Mouse (Mus musculus) intestine, embryonic 14.5 days (tissue): ENCODE results near the gene Cep170. TPM values are rescaled to one million over a fixed set of nuclear protein-coding genes. Genes with fewer than 3 reads are reported as not detected.

ENCODE experiments used
- ATAC-seq: fragments of 200-750 bp; cut with Nextera tagmentation; replicated peaks from 2 replicates; pipeline ENCODE4 v1.8.0; 2017; ENCODE audit warnings: low read depth, moderate number of reproducible peaks, moderate TSS enrichment, moderate library complexity; ENCODE audit not compliant: low FRiP score, low TSS enrichment
- DNase-seq: peaks from one replicate; pipeline ENCODE4 v3.0.0-alpha.2; 2018; ENCODE audit warnings: low spot score
- H3K27ac ChIP-seq: fragments of 300-500 bp; sonication (generic); 2 replicates; pipeline ENCODE4 v1.5.1; 2014; ENCODE audit warnings: low read depth, mild to moderate bottlenecking, control low read depth
- H3K27me3 ChIP-seq: fragments of 300-500 bp; sonication (generic); replicated peaks from 2 replicates; pipeline ENCODE4 v1.6.1; 2014; ENCODE audit warnings: low read length, control low read depth; ENCODE audit not compliant: control insufficient read depth, insufficient read depth
- H3K36me3 ChIP-seq: fragments of 300-500 bp; sonication (generic); 2 replicates; pipeline ENCODE4 v1.6.1; 2014; ENCODE audit warnings: low read length, control low read depth; ENCODE audit not compliant: control insufficient read depth, insufficient read depth
- H3K4me1 ChIP-seq: fragments of 300-500 bp; sonication (generic); replicated peaks from 2 replicates; pipeline ENCODE4 v1.6.1; 2014; ENCODE audit warnings: low read length, control low read depth, mixed read lengths; ENCODE audit not compliant: control insufficient read depth, insufficient read depth
- H3K4me2 ChIP-seq: fragments of 300-500 bp; sonication (generic); 2 replicates; pipeline ENCODE4 v1.6.1; 2014; ENCODE audit warnings: low read length
- H3K4me3 ChIP-seq: fragments of 300-500 bp; sonication (generic); 2 replicates; pipeline ENCODE4 v1.5.1; 2014; ENCODE audit warnings: low read depth, low read length, control low read depth, mixed read lengths
- H3K9ac ChIP-seq: fragments of 300-500 bp; sonication (generic); 2 replicates; pipeline ENCODE4 v1.6.1; 2014; ENCODE audit warnings: mild to moderate bottlenecking, low read length
- H3K9me3 ChIP-seq: fragments of 300-500 bp; sonication (generic); 2 replicates; pipeline ENCODE4 v1.6.1; 2016; ENCODE audit warnings: low read length, control low read depth; ENCODE audit not compliant: control insufficient read depth
- WGBS: fragments of 180-500 bp; shearing (Covaris S2); extraction: QIAGEN DNeasy Blood & Tissue Kit; methylation state at CpG from one replicate; pipeline ENCODE4 v1.1.7; 2014; 5-methylcytosine and 5-hydroxymethylcytosine counted together
- microRNA counts: library from miRNA; unstranded; fragments of <30 nt; microRNA quantifications from one replicate; lab custom pipeline; 2016
- microRNA-seq: library from miRNA; unstranded; fragments of <30 nt; microRNA quantifications from one replicate; pipeline ENCODE4, GENCODE M21; 2016
- polyA plus RNA-seq: library from polyadenylated mRNA; unstranded; fragments of >200 nt; fragmentation: Nextera tagmentation; extraction: Ambion mirVana; gene quantifications from 2 replicates; pipeline ENCODE4 v1.2.1, GENCODE M21; 2014

Gene Cep170
- polyA plus RNA-seq, 1 experiment from 2014 or later: 23.5 TPM

- Histone ChIP-seq H3K9ac (no peak overlapping the region), H3K27me3 (no peaks in the 10 kb centered on the region), H3K27ac (no peak overlapping the region), H3K4me3 (no peak overlapping the region), H3K36me3 (no peaks in the 10 kb centered on the region), H3K9me3 (no peaks in the 10 kb centered on the region), H3K4me1 (no peaks in the 10 kb centered on the region), H3K4me2 (no peak overlapping the region)
- ATAC-seq (no peak), DNase-seq (no peak)
- 95% methylated on average over 1 of the region's 1 CpGs for WGBS
These were observed 113.6 kb downstream of the Cep170 start for GRCm38 (mm10) chr1:176700226-176700625.

- Histone ChIP-seq H3K36me3 (no peaks in the 10 kb centered on the region), H3K4me2 (no peak overlapping the region), H3K4me1 (no peaks in the 10 kb centered on the region), H3K9ac (no peak overlapping the region), H3K9me3 (no peaks in the 10 kb centered on the region), H3K4me3 (no peak overlapping the region), H3K27me3 (no peaks in the 10 kb centered on the region), H3K27ac (no peak overlapping the region)
- ATAC-seq: no peak
- DNase-seq: no peak
These were observed 114.1 kb downstream of the Cep170 start for GRCm38 (mm10) chr1:176699793-176700192.

GRCm38 (mm10) chr1:176698647-176699046, 115.2 kb downstream of the Cep170 start:
- 88% methylated on average over 3 of the region's 3 CpGs for WGBS
- Histone ChIP-seq H3K9ac (no peak overlapping the region), H3K36me3 (no peaks in the 10 kb centered on the region), H3K27ac (no peak overlapping the region), H3K4me2 (no peak overlapping the region), H3K4me1 (no peaks in the 10 kb centered on the region), H3K4me3 (no peak overlapping the region), H3K9me3 (no peaks in the 10 kb centered on the region), H3K27me3 (no peaks in the 10 kb centered on the region)
- DNase-seq: no peak
- no peak for ATAC-seq

GRCm38 (mm10) chr1:176697091-176697490, 116.8 kb downstream of the Cep170 start:
- DNase-seq (peak; percentile 85), ATAC-seq (no peak)
- Histone ChIP-seq H3K4me3 (no peak overlapping the region), H3K4me2 (no peak overlapping the region), H3K27me3 (no peaks in the 10 kb centered on the region), H3K4me1 (no peaks in the 10 kb centered on the region), H3K9me3 (no peaks in the 10 kb centered on the region), H3K27ac (no peak overlapping the region), H3K36me3 (no peaks in the 10 kb centered on the region), H3K9ac (no peak overlapping the region)
- 20% methylated on average over 7 of the region's 7 CpGs for WGBS

GRCm38 (mm10) chr1:176691101-176691500, 122.8 kb downstream of the Cep170 start:
- 97% methylated on average over 11 of the region's 11 CpGs for WGBS
- ATAC-seq: no peak

GRCm38 (mm10) chr1:176688251-176688880, 125.5 kb downstream of the Cep170 start:
- H3K9me3 ChIP-seq: no peaks in the 10 kb centered on the region
- H3K36me3 ChIP-seq: no peaks in the 10 kb centered on the region
- no peak overlapping the region for H3K4me2 ChIP-seq
- WGBS: 73% methylated on average over 6 of the region's 6 CpGs
- no peak overlapping the region for H3K4me3 ChIP-seq
- DNase-seq (no peak), ATAC-seq (no peak)
- H3K4me1 ChIP-seq: no peaks in the 10 kb centered on the region
- no peak overlapping the region for H3K27ac ChIP-seq
- H3K27me3 ChIP-seq: no peaks in the 10 kb centered on the region
- H3K9ac ChIP-seq: no peak overlapping the region

More at GRCm38 (mm10) chr1:176691101-176691500, 122.8 kb downstream of the Cep170 start:
- Histone ChIP-seq H3K4me1 (no peaks in the 10 kb centered on the region), H3K27ac (no peak overlapping the region), H3K36me3 (no peaks in the 10 kb centered on the region), H3K4me3 (no peak overlapping the region), H3K9me3 (no peaks in the 10 kb centered on the region), H3K27me3 (no peaks in the 10 kb centered on the region), H3K4me2 (no peak overlapping the region), H3K9ac (no peak overlapping the region)
- no peak for DNase-seq

MicroRNAs within 50 kb of the gene (microRNA counts, 519-probe panel; counts per million panel counts)
- 4,091 counts per million, percentile 62 among the panel's probes with 10 or more counts for microRNA mmu-miR-350 (lab: Ali Mortazavi, UCI)

Small RNA genes lying within 50 kb of the gene (microRNA-seq; reads per million reads assigned to microRNA genes)
- 387 reads per million, percentile 71 among the genes with 10 or more reads in this experiment for gene Mir350

Other genes starting within 250 kb of the Cep170 start
- gene Sdccag8, start 593 bp upstream of the Cep170 start, polyA plus RNA-seq: 17.8 and 18.7 TPM in 2 replicates